Mouse (Mus musculus): ENCODE data around the gene Krtdap. TPM values are rescaled to one million over a fixed set of nuclear protein-coding genes. Genes with fewer than 3 reads are reported as not detected.

Krtdap gene
- polyA plus RNA-seq, 1 experiment from 2014 or later, result not detected

GRCm38 (mm10) chr7:30796790-30797189, 9.1 kb downstream of the Krtdap start:
- Histone ChIP-seq H3K36me3 (no peaks in the 10 kb centered on the region), H3K9me3 (replicated peaks) (no peaks in the 10 kb centered on the region), H3K4me1 (no peaks in the 10 kb centered on the region), H3K27ac (no peak overlapping the region), H3K4me3 (no peak overlapping the region), H3K27me3 (ENCODE audit: low read depth, poor library complexity, severe bottlenecking) (no peaks in the 10 kb centered on the region)
- DNase-seq (ENCODE audit: low spot score), result no peak
- WGBS, result 84% methylated on average over 1 of the region's 1 CpGs

- Histone ChIP-seq H3K4me3 (no peak overlapping the region), H3K27me3 (ENCODE audit: low read depth, poor library complexity, severe bottlenecking) (no peaks in the 10 kb centered on the region), H3K27ac (no peak overlapping the region), H3K4me1 (no peaks in the 10 kb centered on the region), H3K9me3 (replicated peaks) (no peaks in the 10 kb centered on the region), H3K36me3 (no peaks in the 10 kb centered on the region)
- DNase-seq (ENCODE audit: low spot score), result no peak
Observed at GRCm38 (mm10) chr7:30800653-30801052, 13.0 kb downstream of the Krtdap start.

DNA sequence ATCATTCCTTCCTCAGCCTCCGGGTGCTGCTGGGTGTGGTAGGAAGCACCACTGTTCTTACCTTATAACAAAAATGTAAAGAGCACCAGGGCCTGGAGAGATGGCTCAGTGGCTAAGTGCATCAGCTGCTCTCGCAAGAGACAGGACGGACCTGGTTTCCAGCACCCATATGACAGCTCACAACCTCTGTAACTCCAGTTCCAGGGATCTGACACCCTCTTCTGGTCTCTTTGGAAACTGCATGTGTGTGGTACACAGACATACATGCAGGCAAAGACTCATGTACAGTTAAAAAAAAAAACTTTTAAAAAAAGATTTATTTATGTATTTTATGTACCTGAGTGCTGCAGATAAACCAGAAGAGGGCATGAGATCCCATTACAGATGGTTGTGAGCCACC, 15.6 kb downstream of the Krtdap start:
- 98% methylated on average over 3 of the region's 3 CpGs for WGBS
- DNase-seq (ENCODE audit: low spot score), result no peak
- Histone ChIP-seq H3K27me3 (ENCODE audit: low read depth, poor library complexity, severe bottlenecking) (no peaks in the 10 kb centered on the region), H3K9me3 (replicated peaks) (no peaks in the 10 kb centered on the region), H3K27ac (no peak overlapping the region), H3K36me3 (no peaks in the 10 kb centered on the region), H3K4me1 (no peaks in the 10 kb centered on the region), H3K4me3 (no peak overlapping the region)

DNA sequence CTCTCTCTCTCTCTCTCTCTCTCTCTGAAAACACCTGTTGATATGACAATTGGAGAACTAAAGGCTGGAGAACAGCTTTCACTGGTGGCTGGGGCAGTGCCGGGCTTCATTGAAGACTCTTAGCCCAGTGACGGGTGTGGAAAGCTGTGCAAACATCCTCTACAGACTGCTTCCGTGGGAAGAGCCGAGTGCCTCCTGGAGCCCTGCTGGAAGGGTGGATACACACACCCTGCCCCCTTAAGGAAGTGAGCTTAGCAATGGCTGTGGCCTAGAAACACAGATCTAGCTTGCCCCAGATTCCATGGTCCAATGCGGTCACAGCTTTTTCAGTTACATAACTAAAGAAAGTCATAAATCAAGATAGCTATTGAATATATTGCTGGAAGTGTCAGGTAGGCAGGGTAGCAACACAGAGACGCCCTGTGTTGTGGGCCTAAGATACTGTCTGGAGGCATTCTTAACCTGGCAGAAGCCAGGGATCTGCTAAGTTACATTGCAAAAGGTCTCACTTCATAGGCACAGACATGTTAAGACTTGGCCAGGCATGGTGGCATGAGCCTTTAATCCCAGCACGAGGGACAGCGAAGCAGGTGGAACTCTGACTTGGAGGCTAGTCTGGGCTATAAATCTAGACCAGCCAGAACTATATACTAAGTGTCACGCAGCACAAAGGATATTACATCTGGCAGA, 16.5 kb downstream of the Krtdap start:
- 84% methylated on average over 9 of the region's 9 CpGs for WGBS

GRCm38 (mm10) chr7:30805924-30806323, 18.2 kb downstream of the Krtdap start:
- 49% methylated on average over 6 of the region's 6 CpGs for WGBS
- peak; percentile 47 for DNase-seq (ENCODE audit: low spot score)
- Histone ChIP-seq H3K9me3 (replicated peaks) (no peaks in the 10 kb centered on the region), H3K4me3 (no peak overlapping the region), H3K4me1 (no peaks in the 10 kb centered on the region), H3K36me3 (no peaks in the 10 kb centered on the region), H3K27ac (no peak overlapping the region), H3K27me3 (ENCODE audit: low read depth, poor library complexity, severe bottlenecking) (no peaks in the 10 kb centered on the region)

More for the DNA sequence above, 16.5 kb downstream of the Krtdap start:
- Histone ChIP-seq H3K27me3 (ENCODE audit: low read depth, poor library complexity, severe bottlenecking) (no peaks in the 10 kb centered on the region), H3K4me3 (no peak overlapping the region), H3K36me3 (no peaks in the 10 kb centered on the region), H3K4me1 (no peaks in the 10 kb centered on the region), H3K27ac (no peak overlapping the region), H3K9me3 (replicated peaks) (no peaks in the 10 kb centered on the region)
- no peak for DNase-seq (ENCODE audit: low spot score)

DNA sequence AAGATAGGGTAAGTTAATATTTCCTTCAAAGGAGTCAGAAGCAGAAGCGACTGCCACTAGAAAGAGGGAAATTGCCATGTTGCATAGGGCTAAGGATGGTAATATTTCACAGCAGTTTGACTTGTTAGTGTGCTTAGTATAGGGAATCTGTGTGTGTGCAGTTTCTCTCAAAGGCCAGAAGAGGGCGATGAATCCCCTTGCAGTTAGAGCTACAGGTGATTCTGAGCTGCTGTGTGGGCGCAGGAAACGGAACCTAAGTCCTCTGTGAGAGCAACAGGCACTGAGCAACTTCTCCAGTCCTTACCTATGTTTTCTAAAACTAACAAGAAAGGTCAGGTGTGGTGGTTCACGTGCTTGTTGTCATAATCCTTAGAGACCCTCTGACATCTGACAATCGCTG, 22.6 kb downstream of the Krtdap start:
- WGBS, result 56% methylated on average over 6 of the region's 6 CpGs
- peaks cover 10% of the 10 kb centered on the region for H3K4me1 ChIP-seq
- no peak for DNase-seq (ENCODE audit: low spot score)
- no peaks in the 10 kb centered on the region for H3K27me3 ChIP-seq (ENCODE audit: low read depth, poor library complexity, severe bottlenecking)
- H3K36me3 ChIP-seq, result no peaks in the 10 kb centered on the region
- no peak overlapping the region for H3K27ac ChIP-seq
- no peak overlapping the region for H3K4me3 ChIP-seq
- H3K9me3 ChIP-seq (replicated peaks), result no peaks in the 10 kb centered on the region

GRCm38 (mm10) chr7:30811757-30812290, 24.1 kb downstream of the Krtdap start:
- no peak overlapping the region for H3K4me3 ChIP-seq
- peak overlapping the region; percentile 61; the same call in 1 of the 2 replicates for H3K27ac ChIP-seq
- H3K9me3 ChIP-seq (replicated peaks), result no peaks in the 10 kb centered on the region
- peaks cover 10% of the 10 kb centered on the region for H3K4me1 ChIP-seq
- WGBS, result 66% methylated on average over 9 of the region's 9 CpGs
- no peaks in the 10 kb centered on the region for H3K27me3 ChIP-seq (ENCODE audit: low read depth, poor library complexity, severe bottlenecking)
- DNase-seq (ENCODE audit: low spot score), result no peak
- H3K36me3 ChIP-seq, result no peaks in the 10 kb centered on the region

DNA sequence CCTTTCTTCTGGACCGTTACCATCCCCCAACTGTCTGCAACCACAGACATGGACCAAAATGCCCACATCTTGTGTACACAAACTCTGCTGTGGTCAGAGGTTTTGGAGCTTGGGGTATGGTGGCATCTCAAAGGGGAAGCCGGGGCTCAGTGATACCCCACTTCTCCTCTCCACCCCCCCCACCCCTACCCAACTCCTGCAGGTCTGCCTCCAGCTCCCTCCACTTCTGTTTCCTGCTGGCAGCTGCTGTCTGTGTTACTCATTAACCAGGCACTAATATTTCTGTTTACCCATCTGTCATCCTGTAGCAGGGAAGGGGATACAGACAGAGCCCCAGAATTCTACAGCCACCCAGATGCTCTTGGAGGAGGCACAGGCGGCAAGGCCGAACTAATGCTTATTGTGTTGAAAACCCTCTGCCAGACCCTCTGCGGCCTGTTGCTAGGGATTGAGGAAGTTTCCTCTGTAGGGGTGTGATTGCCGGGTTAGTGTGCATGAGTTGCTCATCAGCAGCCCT, 24.7 kb downstream of the Krtdap start:
- Histone ChIP-seq H3K4me1 (peaks cover 10% of the 10 kb centered on the region), H3K36me3 (no peaks in the 10 kb centered on the region), H3K9me3 (replicated peaks) (no peaks in the 10 kb centered on the region), H3K27ac (peak overlapping the region; percentile 61; the same call in 1 of the 2 replicates), H3K4me3 (no peak overlapping the region), H3K27me3 (ENCODE audit: low read depth, poor library complexity, severe bottlenecking) (no peaks in the 10 kb centered on the region)
- DNase-seq (ENCODE audit: low spot score), result no peak
- WGBS, result 89% methylated on average over 6 of the region's 6 CpGs

- WGBS, result 81% methylated on average over 6 of the region's 6 CpGs
Observed at GRCm38 (mm10) chr7:30820131-30820530, 32.4 kb downstream of the Krtdap start.

GRCm38 (mm10) chr7:30820854-30821445, 33.3 kb downstream of the Krtdap start:
- H3K4me3 ChIP-seq, result no peak overlapping the region
- H3K4me1 ChIP-seq, result peaks cover 6% of the 10 kb centered on the region; the same call in 1 of the 2 replicates
- H3K27me3 ChIP-seq (ENCODE audit: low read depth, poor library complexity, severe bottlenecking), result no peaks in the 10 kb centered on the region
- WGBS, result 75% methylated on average over 7 of the region's 7 CpGs
- H3K9me3 ChIP-seq (replicated peaks), result no peaks in the 10 kb centered on the region
- no peaks in the 10 kb centered on the region for H3K36me3 ChIP-seq
- no peak for DNase-seq (ENCODE audit: low spot score)
- no peak overlapping the region for H3K27ac ChIP-seq

More at GRCm38 (mm10) chr7:30820131-30820530, 32.4 kb downstream of the Krtdap start:
- no peaks in the 10 kb centered on the region for H3K9me3 ChIP-seq (replicated peaks)
- H3K27me3 ChIP-seq (ENCODE audit: low read depth, poor library complexity, severe bottlenecking), result no peaks in the 10 kb centered on the region
- H3K4me1 ChIP-seq, result peaks cover 6% of the 10 kb centered on the region; the same call in 1 of the 2 replicates
- H3K4me3 ChIP-seq, result no peak overlapping the region
- no peak for DNase-seq (ENCODE audit: low spot score)
- no peak overlapping the region for H3K27ac ChIP-seq
- H3K36me3 ChIP-seq, result no peaks in the 10 kb centered on the region

DNA sequence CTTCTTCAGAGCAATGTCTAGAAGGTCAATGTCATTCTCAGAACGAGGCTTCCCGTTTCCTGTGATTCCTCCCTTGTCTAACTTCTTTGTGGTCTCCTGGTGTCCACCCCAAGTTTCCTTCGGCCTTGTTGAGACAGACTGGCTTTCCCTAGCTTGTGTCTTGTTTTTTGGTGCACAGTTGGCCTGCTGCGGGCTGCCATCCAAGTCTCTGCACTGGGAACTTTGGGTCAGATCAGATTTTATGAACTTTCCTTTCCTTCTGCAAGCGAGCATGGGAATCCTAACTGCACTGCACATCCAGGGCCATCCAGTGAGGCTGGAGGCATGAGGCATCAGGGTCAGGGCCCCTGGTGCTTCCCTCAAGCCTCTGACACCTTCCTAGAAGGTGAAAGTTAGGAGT, 33.8 kb downstream of the Krtdap start:
- 82% methylated on average over 5 of the region's 5 CpGs for WGBS
- Histone ChIP-seq H3K27ac (no peak overlapping the region), H3K9me3 (replicated peaks) (no peaks in the 10 kb centered on the region), H3K27me3 (ENCODE audit: low read depth, poor library complexity, severe bottlenecking) (no peaks in the 10 kb centered on the region), H3K4me3 (no peak overlapping the region), H3K36me3 (no peaks in the 10 kb centered on the region), H3K4me1 (peaks cover 6% of the 10 kb centered on the region; the same call in 1 of the 2 replicates)
- no peak for DNase-seq (ENCODE audit: low spot score)

GRCm38 (mm10) chr7:30823675-30824074, 36.0 kb downstream of the Krtdap start, which contains the start of gene Ffar2:
TSS of gene Ffar2 (minus strand) at chr7:30823775.
- no peak within 1 kb of the TSS for H3K27ac ChIP-seq
- no peaks in the 10 kb centered on the region for H3K36me3 ChIP-seq
- 93% methylated on average over 18 of the region's 18 CpGs for WGBS

DNA sequence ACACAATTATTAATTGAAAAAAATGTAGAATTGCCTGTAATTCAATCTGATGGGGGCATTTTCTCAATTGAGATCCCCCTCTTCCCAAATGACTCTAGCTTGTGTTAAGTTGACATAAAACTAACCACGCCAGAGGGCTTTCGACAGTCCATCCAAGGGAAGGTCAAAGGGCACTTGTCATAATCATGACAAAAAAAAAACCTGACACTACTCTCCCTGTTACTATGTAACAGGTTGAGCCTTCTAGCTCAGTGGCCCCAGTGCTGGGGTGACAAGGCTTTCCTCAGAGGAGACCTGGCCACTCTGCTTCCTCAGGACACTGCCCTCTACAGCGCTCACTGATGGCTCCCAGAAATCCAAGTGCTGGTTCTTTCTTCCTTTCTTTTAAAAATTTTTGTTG, 36.6 kb downstream of the Krtdap start:
- Histone ChIP-seq H3K27me3 (ENCODE audit: low read depth, poor library complexity, severe bottlenecking) (no peaks in the 10 kb centered on the region), H3K36me3 (no peaks in the 10 kb centered on the region), H3K27ac (no peak overlapping the region), H3K4me1 (peaks cover 6% of the 10 kb centered on the region; the same call in 1 of the 2 replicates), H3K4me3 (no peak overlapping the region), H3K9me3 (replicated peaks) (no peaks in the 10 kb centered on the region)
- 95% methylated on average over 3 of the region's 3 CpGs for WGBS
- no peak for DNase-seq (ENCODE audit: low spot score)

More at GRCm38 (mm10) chr7:30823675-30824074, 36.0 kb downstream of the Krtdap start, which contains the start of gene Ffar2:
- H3K4me3 ChIP-seq, result no peak within 1 kb of the TSS
- DNase-seq (ENCODE audit: low spot score), result no peak
- H3K4me1 ChIP-seq, result peaks cover 6% of the 10 kb centered on the region; the same call in 1 of the 2 replicates
- H3K27me3 ChIP-seq (ENCODE audit: low read depth, poor library complexity, severe bottlenecking), result no peaks in the 10 kb centered on the region
- no peaks in the 10 kb centered on the region for H3K9me3 ChIP-seq (replicated peaks)

Data from limb, embryonic 10.5 days (tissue).